Mouse (Mus musculus): ENCODE data around the gene Ino80b.
A peak's percentile ranks its signal among the peaks of the same experiment; 100 is the strongest.

Gene Ino80b

DNA sequence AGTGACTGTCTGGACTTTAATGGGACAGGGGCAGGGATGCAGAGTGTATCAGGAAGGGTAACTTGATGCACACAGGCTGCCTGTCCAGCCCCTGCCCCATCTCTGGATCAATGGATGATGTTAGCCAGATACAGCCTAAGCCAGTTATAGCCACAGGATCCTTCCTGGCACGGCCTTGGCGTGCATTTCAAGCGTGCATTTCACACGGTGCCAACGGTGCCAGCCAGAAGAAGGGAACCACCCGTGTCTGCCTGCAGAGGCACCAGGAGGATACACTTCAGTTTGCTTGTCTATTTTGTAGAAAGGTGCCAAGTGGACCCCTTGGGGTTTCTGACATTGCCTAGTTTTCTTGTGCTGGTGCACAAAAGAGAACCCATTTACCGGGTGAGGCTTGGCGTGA, 14.8 kb upstream of the Ino80b start:
- no peak for DNase-seq (ENCODE audit: low spot score)

DNA sequence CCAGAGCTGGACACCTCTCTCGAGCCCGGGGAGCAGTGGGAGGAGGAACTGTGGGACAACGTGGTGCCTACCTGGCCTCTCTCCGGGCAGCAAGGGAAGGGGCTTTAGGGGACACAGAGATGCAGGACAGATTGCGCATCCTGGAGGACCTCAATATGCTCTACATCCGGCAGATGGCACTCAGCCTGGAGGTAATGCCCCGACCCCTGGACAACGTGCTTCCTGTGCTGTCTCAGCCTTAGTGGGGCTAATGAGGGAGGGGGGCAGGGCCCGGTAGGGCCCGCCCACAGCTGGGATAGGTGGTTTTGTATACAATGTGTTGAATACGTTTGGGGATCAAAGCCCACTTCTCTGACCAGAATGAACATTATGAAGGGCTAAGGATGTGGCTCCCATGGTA, 12.8 kb upstream of the Ino80b start:
- no peak for DNase-seq (ENCODE audit: low spot score)

DNA sequence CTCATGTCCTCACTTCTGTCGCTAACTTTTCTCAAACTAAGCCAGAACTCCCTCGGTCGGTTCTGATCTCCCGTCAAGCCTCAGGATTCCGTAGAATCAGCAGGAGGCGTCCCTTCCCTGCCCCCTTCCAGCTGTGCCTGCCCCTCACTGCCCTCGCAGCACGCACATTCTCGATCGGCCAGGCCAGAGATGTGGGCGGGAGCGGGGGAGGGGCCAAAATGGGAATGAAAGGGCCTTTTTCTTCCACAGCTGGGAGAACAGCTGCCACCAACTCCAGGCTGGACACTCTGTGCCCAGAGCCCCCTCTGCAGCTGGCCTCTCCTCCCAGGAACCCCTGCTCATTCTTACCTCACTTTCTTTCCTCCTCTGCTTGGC, 12.3 kb upstream of the Ino80b start:
- peak; percentile 84 for DNase-seq (ENCODE audit: low spot score)

DNA sequence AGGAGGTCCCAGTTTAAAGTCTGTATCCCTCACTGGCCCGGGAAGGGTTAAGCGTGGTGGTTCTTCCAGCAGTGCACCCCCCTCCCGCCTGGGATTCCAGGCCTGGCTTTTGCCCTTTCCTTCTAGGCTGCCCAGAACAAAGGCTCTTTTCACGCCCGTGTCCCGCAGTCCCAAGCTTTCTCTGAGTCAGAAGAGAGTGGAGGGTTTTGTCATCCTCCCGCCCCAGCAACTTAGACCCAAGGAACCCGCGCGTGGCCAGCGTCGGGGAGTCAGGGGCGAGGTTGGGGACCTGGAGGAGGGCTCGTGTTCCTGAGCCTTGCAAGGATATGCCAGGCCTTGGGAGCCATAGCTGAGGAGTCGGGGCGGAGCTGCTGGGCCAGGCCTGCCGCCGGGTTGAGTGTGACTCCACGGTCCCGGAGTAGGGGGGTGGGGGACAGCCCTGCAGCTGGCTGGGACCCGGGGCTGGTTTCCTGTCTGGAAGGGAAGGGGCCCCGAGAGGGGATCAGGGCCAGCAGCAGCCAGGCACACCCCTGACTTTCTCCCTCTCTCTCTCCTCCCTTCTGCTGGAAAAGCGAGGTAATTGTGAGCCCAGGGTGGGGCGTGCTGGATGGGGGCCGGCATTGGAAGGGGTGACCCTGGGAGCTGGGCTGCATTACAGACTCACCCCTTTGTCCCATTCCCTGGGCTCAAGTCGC, 11.8 kb upstream of the Ino80b start:
- peak; percentile 57 for DNase-seq (ENCODE audit: low spot score)

GRCm38 (mm10) chr6:83136291-83136880, 11.2 kb upstream of the Ino80b start:
- no peak for DNase-seq (ENCODE audit: low spot score)

DNA sequence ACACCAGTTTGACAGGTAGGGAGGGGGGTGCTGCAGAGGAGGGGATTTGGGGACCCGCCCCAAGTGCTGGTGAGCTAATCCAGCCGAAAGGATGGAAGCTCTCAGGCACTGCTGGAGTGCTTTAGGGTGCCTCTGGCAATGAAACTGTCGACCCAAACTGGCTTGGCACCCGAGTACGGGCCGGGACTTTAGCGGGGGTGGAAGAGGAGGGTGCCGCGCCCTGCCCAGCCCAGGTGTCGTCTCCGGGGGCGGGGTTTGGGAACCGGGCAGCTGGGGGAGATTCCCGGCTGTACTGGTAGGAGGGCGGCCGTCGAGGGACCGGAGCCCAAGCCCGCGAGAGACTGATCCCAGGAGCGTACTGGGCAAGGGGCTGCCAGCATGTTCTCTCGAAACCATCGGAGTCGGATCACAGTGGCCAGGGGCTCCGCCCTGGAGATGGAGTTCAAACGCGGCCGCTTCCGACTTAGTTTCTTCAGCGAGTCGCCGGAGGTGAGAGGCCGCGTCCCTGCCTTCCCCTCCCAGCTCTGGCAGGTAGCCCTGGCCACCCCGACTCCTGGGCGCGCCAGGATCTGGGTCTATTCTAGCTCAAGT, 10.4 kb upstream of the Ino80b start:
- no peak for DNase-seq (ENCODE audit: low spot score)

- no peak for DNase-seq (ENCODE audit: low spot score)
Observed at GRCm38 (mm10) chr6:83134951-83135513, 9.8 kb upstream of the Ino80b start, which contains the start of gene Rtkn. Gene Rtkn, plus strand, starts transcription at chr6:83135463.

GRCm38 (mm10) chr6:83134226-83134625, 9.0 kb upstream of the Ino80b start:
- DNase-seq (ENCODE audit: low spot score): no peak

GRCm38 (mm10) chr6:83132176-83132919, 7.1 kb upstream of the Ino80b start:
- DNase-seq (ENCODE audit: low spot score): no peak

GRCm38 (mm10) chr6:83131469-83132034, 6.3 kb upstream of the Ino80b start:
- DNase-seq (ENCODE audit: low spot score): no peak

DNA sequence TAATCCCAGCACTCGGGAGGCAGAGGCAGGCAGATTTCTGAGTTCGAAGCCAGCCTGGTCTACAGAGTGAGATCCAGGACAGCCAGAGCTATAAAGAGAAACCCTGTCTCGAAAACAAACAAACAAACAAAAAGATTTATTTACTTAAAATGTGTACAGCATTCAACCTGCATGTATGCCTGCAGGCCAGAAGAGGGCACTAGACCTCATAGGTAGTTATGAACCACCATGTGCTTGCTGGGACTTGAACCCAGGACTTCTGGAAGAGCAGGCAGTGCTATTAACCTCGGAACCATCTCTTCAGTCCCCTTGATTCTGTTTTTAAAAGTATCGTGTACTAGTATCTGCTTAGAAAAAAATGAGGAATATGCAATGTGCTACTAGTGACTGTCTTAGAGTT, 2.2 kb upstream of the Ino80b start:
- DNase-seq (ENCODE audit: low spot score): no peak

- peak; percentile 89 for DNase-seq (ENCODE audit: low spot score)
Observed at GRCm38 (mm10) chr6:83124851-83125312, 349 bp downstream of the Ino80b start.

DNA sequence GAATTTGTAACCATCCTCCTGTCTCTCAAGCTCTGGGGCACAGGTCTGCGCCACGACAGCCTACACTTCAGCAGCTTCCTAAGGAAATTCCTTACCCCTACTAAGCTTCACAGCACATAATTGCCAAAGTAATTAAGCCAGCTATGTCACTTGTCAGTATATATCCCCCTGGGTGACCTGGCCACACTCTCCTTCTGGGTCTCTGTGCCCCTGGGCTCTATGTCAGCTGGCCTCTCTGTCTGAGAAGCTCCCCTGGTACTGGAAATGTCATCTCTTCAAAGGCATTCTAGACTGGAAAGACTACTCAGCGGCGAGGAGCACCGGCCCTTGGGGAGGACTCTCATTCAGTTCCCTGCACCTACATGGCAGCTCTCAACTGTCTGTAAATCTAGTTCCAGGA, 2.3 kb downstream of the Ino80b start:
- no peak for DNase-seq (ENCODE audit: low spot score)

DNA sequence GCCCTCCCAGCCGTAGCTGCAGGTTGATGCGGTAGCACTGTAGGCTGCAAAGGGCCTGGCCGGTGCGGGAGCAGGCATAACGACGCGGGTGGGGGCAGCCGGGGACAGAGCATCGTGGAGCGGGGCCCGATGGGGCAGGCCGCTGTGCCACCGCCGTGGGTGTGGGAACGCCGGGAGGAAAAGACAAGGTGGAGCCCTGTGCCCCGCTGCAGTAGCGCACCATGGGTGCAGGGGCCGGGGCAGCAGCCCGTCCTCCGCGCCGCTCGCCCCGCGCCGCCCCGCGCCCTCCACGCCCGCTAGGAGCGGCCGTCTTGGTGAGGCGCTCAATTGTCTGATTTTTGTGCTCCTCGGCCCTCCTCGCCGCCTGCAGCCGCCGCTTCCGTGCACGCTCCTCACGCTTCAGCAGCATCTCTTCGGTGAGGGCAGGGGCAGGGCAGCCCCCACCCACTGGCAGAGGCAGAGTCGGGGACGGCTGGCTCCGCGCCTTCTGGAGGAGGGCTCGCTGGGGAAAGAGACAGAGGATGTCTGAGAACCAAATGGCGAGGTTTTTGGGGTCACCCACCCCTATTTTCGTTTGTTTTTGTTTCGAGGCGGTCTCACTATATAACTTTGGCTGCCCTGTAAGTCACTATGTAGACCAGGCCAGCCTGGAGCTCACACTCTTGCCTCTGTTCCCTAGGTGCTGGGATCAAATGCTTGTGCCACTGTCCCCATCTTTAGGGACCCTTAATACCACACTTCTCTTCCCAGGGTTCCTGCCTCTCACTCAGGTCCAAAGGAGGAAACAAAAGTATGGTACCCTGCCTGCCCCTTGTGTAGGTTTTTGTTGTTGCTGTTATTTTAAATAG, 3.1 kb downstream of the Ino80b start:
- DNase-seq (ENCODE audit: low spot score): no peak

GRCm38 (mm10) chr6:83120930-83121862, 4.0 kb downstream of the Ino80b start, which contains the start of gene Wbp1:
Gene Wbp1, minus strand, starts transcription at chr6:83121559.
- DNase-seq (ENCODE audit: low spot score): peak; percentile 98

GRCm38 (mm10) chr6:83119734-83120051, 5.5 kb downstream of the Ino80b start:
- DNase-seq (ENCODE audit: low spot score): no peak

DNA sequence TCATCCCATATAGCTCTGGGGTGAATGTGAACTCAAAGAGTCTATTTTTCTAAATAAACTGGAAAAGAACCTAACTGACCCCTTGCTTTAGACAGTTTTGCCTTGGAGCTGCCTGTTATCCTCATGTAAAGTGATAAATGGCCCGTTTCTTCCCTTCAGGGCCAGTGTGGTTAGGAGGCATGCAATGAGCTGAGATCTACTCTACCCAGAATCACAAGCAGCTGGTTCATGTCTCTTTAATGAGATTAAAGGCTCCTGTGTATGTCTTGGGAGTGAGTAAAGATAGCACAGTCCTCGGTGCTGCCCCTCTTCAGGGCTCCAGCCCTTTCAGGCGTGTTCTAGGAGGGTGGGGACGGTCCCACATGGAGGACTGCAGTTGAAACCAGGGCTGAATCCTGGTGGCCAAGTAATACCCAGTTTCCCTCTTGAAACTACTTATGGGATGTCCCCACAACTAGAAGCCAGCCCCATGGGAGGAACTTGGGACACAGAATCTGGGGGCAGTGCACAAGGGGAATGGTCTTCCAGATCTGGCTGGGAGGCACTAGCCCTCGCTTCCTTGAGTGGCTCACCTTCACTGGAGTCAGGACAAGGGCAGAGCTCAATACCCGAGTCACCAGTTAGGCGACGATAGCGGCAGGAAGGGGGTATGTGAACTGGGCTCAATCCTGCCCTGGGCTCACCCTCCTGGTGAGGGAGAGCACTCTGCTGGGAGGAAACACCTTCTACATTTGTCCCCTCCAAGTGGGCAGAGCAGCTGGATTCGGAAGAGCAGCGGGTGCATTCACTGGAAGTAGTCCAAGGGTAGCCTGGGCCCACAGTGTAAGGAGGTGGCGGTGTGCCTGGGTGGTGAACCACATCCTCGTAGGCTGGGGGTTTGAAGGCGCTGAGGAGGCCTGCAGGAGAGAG, 6.2 kb downstream of the Ino80b start:
- no peak for DNase-seq (ENCODE audit: low spot score)

GRCm38 (mm10) chr6:83118369-83118768, 6.9 kb downstream of the Ino80b start:
- no peak for DNase-seq (ENCODE audit: low spot score)

- DNase-seq (ENCODE audit: low spot score): no peak
Observed at GRCm38 (mm10) chr6:83117616-83118015, 7.6 kb downstream of the Ino80b start.

Measured in ovary, adult 18-20 months (tissue).